Mouse (Mus musculus) midbrain, embryonic 13.5 days (tissue): ENCODE data around the gene Ablim1. TPM values are rescaled to one million over a fixed set of nuclear protein-coding genes. Genes with fewer than 3 reads are reported as not detected.

Experiments used
- ATAC-seq: fragments of 200-750 bp; cut with Nextera tagmentation; 2 replicates; pipeline ENCODE4 v1.8.0; 2017; ENCODE audit warnings: mild to moderate bottlenecking, moderate TSS enrichment, moderate library complexity
- H3K27ac ChIP-seq: fragments of 300-500 bp; sonication (generic); 2 replicates; pipeline ENCODE4 v1.5.1; 2015; ENCODE audit warnings: inconsistent platforms, mild to moderate bottlenecking, moderate library complexity
- H3K27me3 ChIP-seq: fragments of 300-500 bp; sonication (generic); 2 replicates; pipeline ENCODE4 v1.6.1; 2015; ENCODE audit warnings: mild to moderate bottlenecking, inconsistent platforms
- H3K36me3 ChIP-seq: fragments of 300-500 bp; sonication (generic); 2 replicates; pipeline ENCODE4 v1.6.1; 2015; ENCODE audit warnings: mild to moderate bottlenecking, inconsistent platforms
- H3K4me1 ChIP-seq: fragments of 300-500 bp; sonication (generic); replicated peaks from 2 replicates; pipeline ENCODE4 v1.6.1; 2015; ENCODE audit warnings: inconsistent platforms
- H3K4me2 ChIP-seq: fragments of 300-500 bp; sonication (generic); replicated peaks from 2 replicates; pipeline ENCODE4 v1.6.1; 2015; ENCODE audit warnings: moderate library complexity, mild to moderate bottlenecking, inconsistent platforms
- H3K4me3 ChIP-seq: fragments of 300-500 bp; sonication (generic); replicated peaks from 2 replicates; pipeline ENCODE4 v1.5.1; 2015; ENCODE audit warnings: mild to moderate bottlenecking, inconsistent platforms
- H3K9ac ChIP-seq: fragments of 300-500 bp; sonication (generic); replicated peaks from 2 replicates; pipeline ENCODE4 v1.6.1; 2015; ENCODE audit warnings: mild to moderate bottlenecking, inconsistent platforms
- H3K9me3 ChIP-seq: fragments of 300-500 bp; sonication (generic); 2 replicates; pipeline ENCODE4 v1.6.1; 2016; ENCODE audit warnings: mild to moderate bottlenecking, inconsistent platforms
- WGBS: fragments of 180-500 bp; shearing (Covaris S2); methylation state at CpG from one replicate; pipeline ENCODE4 v1.1.7; 2015; 5-methylcytosine and 5-hydroxymethylcytosine counted together
- polyA plus RNA-seq: library from polyadenylated mRNA; unstranded; fragments of >200 nt; fragmentation: Nextera tagmentation; extraction: Ambion mirVana; gene quantifications from 2 replicates; pipeline ENCODE4 v1.2.1, GENCODE M21; 2015

The Ablim1 gene
- polyA plus RNA-seq, 1 experiment from 2014 or later = 34.4 TPM

DNA sequence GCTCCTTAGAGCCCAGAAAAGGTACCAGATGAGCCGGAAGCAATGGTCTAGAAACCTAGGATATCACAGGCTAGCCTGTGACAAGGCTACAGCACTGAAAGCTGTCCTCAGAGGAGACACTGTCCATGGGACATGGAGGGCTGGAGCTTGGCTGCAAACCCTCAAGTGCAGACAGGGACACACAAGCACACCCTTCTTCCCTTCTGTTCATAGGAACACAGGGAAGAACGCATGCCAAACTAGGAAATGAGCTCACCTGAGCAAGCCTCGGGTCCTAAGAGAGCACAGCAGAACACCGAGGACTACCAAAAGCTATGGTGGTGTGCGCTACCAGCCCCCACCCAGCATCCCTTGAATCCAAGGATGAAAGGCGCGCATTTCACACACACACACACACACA, 262.7 kb downstream of the Ablim1 start:
- Histone ChIP-seq H3K4me2 (no peak overlapping the region), H3K4me3 (no peak overlapping the region), H3K9ac (no peak overlapping the region), H3K4me1 (peaks cover 12% of the 10 kb centered on the region; the same call in 1 of the 2 replicates), H3K9me3 (no peaks in the 10 kb centered on the region), H3K27ac (no peak overlapping the region), H3K36me3 (no peaks in the 10 kb centered on the region), H3K27me3 (no peaks in the 10 kb centered on the region)
- 93% methylated on average over 7 of the region's 7 CpGs for whole genome bisulfite sequencing
- no peak for ATAC-seq

DNA sequence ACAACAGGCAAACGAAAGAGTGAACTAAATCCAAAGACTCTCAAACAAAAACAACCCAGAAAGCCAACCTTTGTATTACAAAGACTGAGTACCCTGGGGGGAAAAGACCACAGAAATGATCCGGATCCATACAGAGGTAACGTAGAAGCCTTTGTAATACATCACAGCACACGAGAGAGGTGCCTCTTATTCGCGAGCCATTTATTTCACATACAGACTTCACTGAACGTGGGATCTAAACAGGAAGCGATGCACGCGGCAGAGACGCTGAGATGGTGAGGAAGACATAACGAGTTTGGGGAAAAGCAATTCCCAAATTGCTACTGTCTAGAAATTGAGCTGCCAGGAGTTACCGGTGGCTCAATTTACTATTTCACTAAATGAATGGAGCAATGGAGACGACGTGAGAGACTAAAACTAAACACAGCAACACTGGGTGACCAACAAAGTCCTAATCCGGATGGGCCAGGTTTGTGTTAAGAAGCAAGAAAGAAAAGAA, 265.1 kb downstream of the Ablim1 start:
- 51% methylated on average over 16 of the region's 16 CpGs for WGBS
- Histone ChIP-seq H3K4me2 (no peak overlapping the region), H3K27me3 (no peaks in the 10 kb centered on the region), H3K4me3 (no peak overlapping the region), H3K9ac (no peak overlapping the region), H3K36me3 (no peaks in the 10 kb centered on the region), H3K4me1 (peaks cover 12% of the 10 kb centered on the region; the same call in 1 of the 2 replicates), H3K27ac (no peak overlapping the region), H3K9me3 (no peaks in the 10 kb centered on the region)
- ATAC-seq = no peak

DNA sequence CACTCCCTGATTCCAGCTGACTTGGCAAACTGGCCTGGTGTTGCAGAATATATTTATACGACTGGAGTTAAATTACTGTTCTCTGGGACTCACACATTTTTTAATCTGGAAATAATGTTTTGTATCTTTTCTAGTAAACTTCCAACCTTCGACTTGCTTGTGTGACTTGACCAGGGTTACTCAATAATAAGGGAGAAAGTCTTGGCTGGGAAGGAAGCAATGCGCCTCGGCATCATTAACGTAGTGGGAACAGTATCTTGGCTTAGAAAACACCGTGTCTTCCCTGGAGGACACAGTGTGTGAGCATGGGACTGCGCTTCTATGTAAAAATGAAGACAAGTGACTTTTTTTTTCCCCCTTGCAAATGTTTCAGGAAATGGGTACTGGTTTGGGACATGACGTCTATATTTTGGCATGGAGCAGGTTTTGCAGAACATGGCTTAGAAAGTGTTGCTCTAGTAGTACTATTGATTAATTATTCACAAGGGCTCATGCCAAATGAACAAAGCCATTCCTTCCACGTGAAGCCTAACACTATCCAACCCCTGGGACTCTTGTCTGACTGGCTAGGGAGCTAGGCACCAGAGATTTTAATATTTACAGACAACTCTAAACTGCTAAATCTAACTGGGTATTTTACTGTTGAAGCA, 266.9 kb downstream of the Ablim1 start:
- H3K4me2 ChIP-seq = no peak overlapping the region
- H3K36me3 ChIP-seq = no peaks in the 10 kb centered on the region; the same call in 1 of the 2 replicates
- ATAC-seq = no peak
- H3K27ac ChIP-seq = no peak overlapping the region
- no peaks in the 10 kb centered on the region for H3K27me3 ChIP-seq
- H3K4me1 ChIP-seq = peaks cover 12% of the 10 kb centered on the region; the same call in 1 of the 2 replicates
- no peaks in the 10 kb centered on the region for H3K9me3 ChIP-seq
- WGBS = 82% methylated on average over 9 of the region's 9 CpGs
- H3K9ac ChIP-seq = no peak overlapping the region
- H3K4me3 ChIP-seq = no peak overlapping the region

DNA sequence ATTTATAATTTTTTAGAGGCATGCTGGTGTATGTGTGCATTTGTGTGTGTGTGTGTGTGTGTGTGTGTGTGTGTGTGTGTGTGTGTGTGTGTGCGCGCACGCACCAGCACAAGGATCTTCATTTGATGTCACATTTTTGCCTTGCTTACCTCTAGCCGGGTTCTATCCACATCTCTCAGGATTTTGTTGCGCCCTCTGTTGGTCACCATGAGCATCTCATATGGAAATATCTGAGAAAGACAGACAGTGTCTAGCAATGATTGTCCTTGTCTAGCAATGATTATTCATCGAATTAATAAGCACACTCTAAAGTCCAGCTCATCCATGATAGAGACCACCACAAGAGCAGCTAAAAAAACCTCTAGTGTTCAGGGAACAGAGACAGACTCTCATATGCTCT, 275.5 kb downstream of the Ablim1 start:
- no peaks in the 10 kb centered on the region for H3K4me1 ChIP-seq
- 74% methylated on average over 6 of the region's 6 CpGs for WGBS

DNA sequence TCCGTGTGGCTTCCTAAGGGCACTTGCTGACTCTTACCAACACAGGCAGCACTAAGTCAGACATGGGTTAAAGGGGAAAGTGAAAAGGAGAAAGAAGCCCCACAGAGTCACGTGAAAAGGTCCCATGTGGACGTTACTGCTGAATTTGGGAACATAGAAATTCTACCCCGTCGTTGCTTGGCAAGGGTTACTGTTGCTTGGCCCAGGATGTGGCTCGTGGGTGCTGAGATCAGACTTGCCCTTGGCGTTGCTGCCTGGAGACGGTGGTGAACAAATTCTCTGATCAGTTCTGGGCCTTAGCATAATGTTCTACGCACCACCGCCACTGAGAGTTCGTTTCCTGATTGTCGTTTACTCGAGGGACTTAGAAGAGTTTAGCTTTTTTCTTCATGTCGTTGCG, 277.9 kb downstream of the Ablim1 start:
- WGBS = 90% methylated on average over 15 of the region's 15 CpGs
- H3K27me3 ChIP-seq = no peaks in the 10 kb centered on the region
- no peaks in the 10 kb centered on the region for H3K4me1 ChIP-seq
- no peak for ATAC-seq
- H3K36me3 ChIP-seq = peaks cover 11% of the 10 kb centered on the region; the same call in 1 of the 2 replicates
- no peak overlapping the region for H3K4me3 ChIP-seq
- no peak overlapping the region for H3K27ac ChIP-seq
- no peak overlapping the region for H3K9ac ChIP-seq
- no peak overlapping the region for H3K4me2 ChIP-seq
- H3K9me3 ChIP-seq = no peaks in the 10 kb centered on the region

More for the DNA sequence above, 275.5 kb downstream of the Ablim1 start:
- Histone ChIP-seq H3K4me2 (no peak overlapping the region), H3K4me3 (no peak overlapping the region), H3K9me3 (no peaks in the 10 kb centered on the region), H3K36me3 (peaks cover 14% of the 10 kb centered on the region), H3K9ac (no peak overlapping the region), H3K27ac (no peak overlapping the region), H3K27me3 (no peaks in the 10 kb centered on the region)
- no peak for ATAC-seq

DNA sequence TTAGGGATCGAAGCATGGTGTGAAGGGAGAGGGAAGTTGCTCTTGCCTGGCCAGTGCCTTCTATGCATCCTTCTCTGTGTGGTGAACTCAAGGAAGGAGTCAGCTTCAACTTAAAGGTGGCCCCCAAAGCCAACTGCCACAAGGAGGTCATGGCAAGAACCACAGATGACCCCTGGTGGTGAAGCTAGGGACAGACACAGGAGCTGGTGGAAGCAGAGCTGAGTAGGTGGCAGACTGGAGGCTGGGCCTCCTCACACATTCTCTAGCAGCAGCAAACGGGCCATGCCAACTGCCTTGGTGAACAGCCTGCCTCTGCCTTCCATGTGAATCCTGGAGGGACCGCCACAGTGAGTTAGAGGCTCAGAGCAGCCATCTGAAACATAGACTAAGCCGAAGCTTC, 283.1 kb downstream of the Ablim1 start:
- Histone ChIP-seq H3K27ac (no peak overlapping the region), H3K4me3 (no peak overlapping the region), H3K9ac (no peak overlapping the region), H3K36me3 (0 out of 2 replicates have a peak, but pooled peaks cover 1% of the 10 kb centered on the region), H3K4me1 (peaks cover 4% of the 10 kb centered on the region; the same call in 1 of the 2 replicates), H3K27me3 (no peaks in the 10 kb centered on the region), H3K4me2 (no peak overlapping the region), H3K9me3 (peaks cover 8% of the 10 kb centered on the region; the same call in 1 of the 2 replicates)
- WGBS = 79% methylated on average over 4 of the region's 4 CpGs
- no peak for ATAC-seq

DNA sequence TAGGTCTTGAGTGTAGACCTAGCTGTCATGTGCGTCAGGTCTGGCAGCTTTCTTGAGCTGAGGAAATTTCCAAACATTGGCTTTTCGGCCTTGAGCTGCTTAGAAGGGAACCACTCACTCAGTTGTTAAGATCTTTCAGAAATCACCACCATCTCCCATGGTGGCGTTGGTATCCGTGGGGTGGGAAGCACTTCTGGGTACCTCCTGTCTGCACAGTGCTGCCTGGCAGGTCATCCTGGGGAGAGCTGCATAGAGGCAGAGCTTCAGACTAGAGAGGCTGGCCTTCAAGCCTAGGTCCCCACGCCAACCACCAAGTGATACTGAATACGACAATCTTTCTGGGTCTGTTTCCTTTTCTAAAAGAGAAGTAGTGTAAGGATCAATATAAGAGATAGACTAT, 285.3 kb downstream of the Ablim1 start:
- no peaks in the 10 kb centered on the region for H3K36me3 ChIP-seq

DNA sequence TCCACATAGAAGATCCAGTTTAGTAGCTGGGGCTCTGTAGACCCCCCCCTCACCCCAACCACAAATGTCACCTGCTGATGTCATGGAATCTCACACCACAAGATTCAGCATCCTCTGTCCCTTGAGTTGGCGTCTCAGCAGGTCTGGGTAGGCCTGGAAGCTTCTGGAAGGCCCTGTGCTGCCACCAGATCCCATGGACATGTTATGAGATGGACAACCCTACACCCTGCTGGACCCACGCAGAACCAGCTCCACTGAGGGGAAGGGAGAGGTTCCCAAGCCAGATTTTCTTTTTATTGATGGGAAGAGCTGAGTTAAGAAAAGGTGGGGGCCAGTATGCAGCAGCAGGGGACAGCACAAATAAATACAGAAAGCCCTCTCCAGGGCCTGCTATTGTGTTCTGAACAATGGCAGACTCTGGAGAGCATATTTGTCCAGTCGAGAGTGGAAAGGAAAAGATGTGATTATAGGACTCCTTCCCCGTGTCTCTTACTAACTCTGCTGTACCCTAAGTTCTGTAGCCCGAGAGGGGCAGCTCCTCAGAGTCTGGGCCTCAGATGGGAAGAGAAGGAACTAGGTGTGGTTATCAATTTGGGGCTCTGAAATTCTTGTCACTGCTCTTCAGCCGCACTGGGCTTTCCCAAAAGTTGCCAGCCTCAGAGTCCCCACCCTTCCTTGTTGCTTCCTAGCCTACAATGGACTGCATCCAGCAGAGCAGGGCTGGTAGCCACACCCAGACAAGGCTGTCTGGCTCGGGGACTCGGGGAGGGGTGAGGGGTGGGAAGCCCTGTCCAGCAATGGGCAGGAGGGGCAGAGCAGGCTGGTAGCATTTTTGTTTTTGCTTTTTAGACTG, 286.2 kb downstream of the Ablim1 start:
- H3K27ac ChIP-seq = no peak overlapping the region
- H3K4me2 ChIP-seq = no peak overlapping the region
- no peak overlapping the region for H3K9ac ChIP-seq
- no peak overlapping the region for H3K4me3 ChIP-seq
- H3K9me3 ChIP-seq = peaks cover 8% of the 10 kb centered on the region; the same call in 1 of the 2 replicates
- H3K27me3 ChIP-seq = no peaks in the 10 kb centered on the region
- no peaks in the 10 kb centered on the region for H3K36me3 ChIP-seq
- H3K4me1 ChIP-seq = peaks cover 4% of the 10 kb centered on the region; the same call in 1 of the 2 replicates
- no peak for ATAC-seq
- 31% methylated on average over 8 of the region's 8 CpGs for WGBS

More for the DNA sequence above, 285.3 kb downstream of the Ablim1 start:
- no peak overlapping the region for H3K27ac ChIP-seq
- peaks cover 4% of the 10 kb centered on the region; the same call in 1 of the 2 replicates for H3K4me1 ChIP-seq
- no peak for ATAC-seq
- no peak overlapping the region for H3K9ac ChIP-seq
- H3K4me2 ChIP-seq = no peak overlapping the region
- H3K4me3 ChIP-seq = no peak overlapping the region
- H3K9me3 ChIP-seq = peaks cover 8% of the 10 kb centered on the region; the same call in 1 of the 2 replicates
- 97% methylated on average over 6 of the region's 6 CpGs for WGBS
- H3K27me3 ChIP-seq = no peaks in the 10 kb centered on the region

DNA sequence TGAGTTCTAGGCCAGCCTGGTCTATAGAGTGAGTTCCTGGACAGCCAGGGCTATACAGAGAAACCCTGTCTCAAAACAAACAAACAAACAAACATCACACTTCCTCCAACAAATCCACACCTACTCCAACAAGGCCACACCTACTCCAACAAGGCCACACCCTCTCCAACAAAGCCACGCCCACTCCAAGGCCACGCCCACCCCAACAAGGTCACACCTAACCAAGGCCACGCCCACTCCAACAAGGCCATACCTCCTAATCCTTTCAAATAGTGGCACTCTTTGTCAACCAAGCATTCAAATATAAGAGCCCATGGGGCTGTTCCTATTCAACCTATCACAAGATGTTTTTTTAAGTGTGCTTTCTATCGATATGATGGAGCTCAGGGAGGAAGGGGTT, 288.2 kb downstream of the Ablim1 start:
- no peak overlapping the region for H3K9ac ChIP-seq
- ATAC-seq = no peak
- H3K27me3 ChIP-seq = no peaks in the 10 kb centered on the region
- H3K4me1 ChIP-seq = peaks cover 4% of the 10 kb centered on the region; the same call in 1 of the 2 replicates
- no peak overlapping the region for H3K4me2 ChIP-seq
- H3K4me3 ChIP-seq = no peak overlapping the region
- 73% methylated on average over 4 of the region's 4 CpGs for WGBS
- no peak overlapping the region for H3K27ac ChIP-seq
- no peaks in the 10 kb centered on the region for H3K36me3 ChIP-seq
- peaks cover 8% of the 10 kb centered on the region; the same call in 1 of the 2 replicates for H3K9me3 ChIP-seq

DNA sequence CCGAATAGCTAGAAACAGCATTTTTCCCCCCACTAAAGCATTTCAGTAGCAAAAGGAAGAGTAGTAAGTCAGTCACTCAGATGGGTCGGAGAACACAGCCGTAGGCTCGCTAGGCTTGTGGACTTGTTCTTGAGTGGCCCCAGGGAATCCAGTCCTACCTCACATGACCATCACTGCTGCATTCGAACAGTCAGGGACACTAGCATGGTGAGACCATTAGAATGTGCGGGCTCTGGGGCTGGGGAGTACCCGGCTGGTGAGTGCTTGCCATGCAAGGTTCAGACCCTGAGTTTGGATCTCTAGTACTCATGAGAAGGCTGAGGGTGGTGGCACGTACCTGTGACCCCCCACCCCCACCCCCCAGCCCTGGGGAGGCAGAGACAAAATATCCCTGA, 296.9 kb downstream of the Ablim1 start:
- H3K27ac ChIP-seq = no peak overlapping the region

DNA sequence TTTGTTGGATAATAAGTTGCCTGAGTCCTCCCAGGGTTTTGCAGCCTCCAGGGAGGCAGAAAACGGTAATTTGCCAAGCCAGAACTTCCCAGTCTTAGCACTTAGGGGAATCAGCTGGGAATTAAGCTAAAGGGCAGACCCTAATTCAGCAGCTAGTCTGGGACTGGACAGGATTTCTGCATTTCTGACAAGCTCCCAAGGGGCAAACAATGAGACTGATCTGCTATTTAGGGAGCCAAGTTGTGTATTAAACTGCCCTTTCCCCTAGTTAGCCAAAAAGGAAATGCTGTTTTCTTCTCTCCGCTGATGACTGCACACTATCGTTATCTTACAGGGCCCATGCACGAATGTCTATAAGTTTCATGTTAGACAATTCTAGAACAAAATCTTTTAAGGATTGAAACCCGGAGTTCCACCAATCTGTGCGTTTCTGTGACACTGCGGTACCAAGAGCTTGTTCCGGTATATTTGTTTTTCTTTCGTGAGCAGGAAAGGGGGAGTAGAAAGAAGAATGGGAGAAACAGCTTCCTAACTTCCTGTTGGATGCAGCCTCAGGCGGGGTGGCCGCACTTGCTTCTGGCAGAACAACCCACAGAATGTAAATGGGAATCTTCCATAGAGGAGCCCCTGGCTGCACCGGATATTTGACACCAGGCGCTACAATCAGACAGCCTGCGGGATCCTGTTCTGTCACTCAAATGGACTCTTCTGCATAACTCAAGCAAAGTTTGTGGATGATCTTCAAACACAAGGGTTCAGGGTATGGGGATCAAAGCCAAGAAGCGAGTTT, 297.5 kb downstream of the Ablim1 start:
- peaks cover 12% of the 10 kb centered on the region for H3K4me1 ChIP-seq
- 53% methylated on average over 15 of the region's 15 CpGs for WGBS
- no peaks in the 10 kb centered on the region; the same call in 1 of the 2 replicates for H3K27me3 ChIP-seq
- no peak overlapping the region for H3K9ac ChIP-seq
- no peaks in the 10 kb centered on the region for H3K36me3 ChIP-seq
- H3K4me2 ChIP-seq = no peak overlapping the region
- no peak overlapping the region for H3K27ac ChIP-seq
- H3K9me3 ChIP-seq = no peaks in the 10 kb centered on the region
- ATAC-seq = no peak
- no peak overlapping the region for H3K4me3 ChIP-seq

More for the DNA sequence above, 296.9 kb downstream of the Ablim1 start:
- no peaks in the 10 kb centered on the region for H3K36me3 ChIP-seq
- ATAC-seq = no peak
- 84% methylated on average over 8 of the region's 8 CpGs for WGBS
- H3K9me3 ChIP-seq = no peaks in the 10 kb centered on the region
- H3K27me3 ChIP-seq = no peaks in the 10 kb centered on the region; the same call in 1 of the 2 replicates
- H3K4me2 ChIP-seq = no peak overlapping the region
- H3K9ac ChIP-seq = no peak overlapping the region
- peaks cover 12% of the 10 kb centered on the region for H3K4me1 ChIP-seq
- H3K4me3 ChIP-seq = no peak overlapping the region
